Mouse (Mus musculus) midbrain, embryonic 16.5 days (tissue): Measurements from ENCODE around the gene Mdm2. TPM values are rescaled to one million over a fixed set of nuclear protein-coding genes. Genes with fewer than 3 reads are reported as not detected.
A peak's percentile ranks its signal among the peaks of the same experiment; 100 is the strongest.

Source experiments
- ATAC-seq: fragments of 200-750 bp; cut with Nextera tagmentation; 2 replicates; pipeline ENCODE4 v1.8.0; 2017; ENCODE audit warnings: moderate TSS enrichment
- H3K27ac ChIP-seq: fragments of 300-500 bp; sonication (generic); 2 replicates; pipeline ENCODE4 v1.5.1; 2014; ENCODE audit warnings: mild to moderate bottlenecking, low read length, mixed read lengths
- H3K27me3 ChIP-seq: fragments of 300-500 bp; sonication (generic); 2 replicates; pipeline ENCODE4 v1.6.1; 2014; ENCODE audit warnings: low read depth, low read length, mixed read lengths; ENCODE audit not compliant: control insufficient read depth, insufficient read depth
- H3K36me3 ChIP-seq: fragments of 300-500 bp; sonication (generic); 2 replicates; pipeline ENCODE4 v1.6.1; 2014; ENCODE audit warnings: mild to moderate bottlenecking, low read length, moderate library complexity, mixed read lengths; ENCODE audit not compliant: control insufficient read depth, insufficient read depth
- H3K4me1 ChIP-seq: fragments of 300-500 bp; sonication (generic); 2 replicates; pipeline ENCODE4 v1.6.1; 2014; ENCODE audit warnings: mild to moderate bottlenecking, low read length, mixed read lengths; ENCODE audit not compliant: control insufficient read depth, insufficient read depth
- H3K4me2 ChIP-seq: fragments of 300-500 bp; sonication (generic); 2 replicates; pipeline ENCODE4 v1.6.1; 2014; ENCODE audit warnings: mild to moderate bottlenecking, low read length, mixed read lengths
- H3K4me3 ChIP-seq: fragments of 300-500 bp; sonication (generic); 2 replicates; pipeline ENCODE4 v1.5.1; 2014; ENCODE audit warnings: low read depth, mild to moderate bottlenecking, low read length, moderate library complexity, mixed read lengths
- H3K9ac ChIP-seq: fragments of 300-500 bp; sonication (generic); 2 replicates; pipeline ENCODE4 v1.6.1; 2014; ENCODE audit warnings: low read depth, low read length, mixed read lengths
- H3K9me3 ChIP-seq: fragments of 300-500 bp; sonication (generic); replicated peaks from 2 replicates; pipeline ENCODE4 v1.6.1; 2014; ENCODE audit warnings: mild to moderate bottlenecking, low read length, mixed read lengths; ENCODE audit not compliant: control insufficient read depth, poor library complexity, severe bottlenecking
- WGBS: fragments of 180-500 bp; shearing (Covaris S2); extraction: QIAGEN DNeasy Blood & Tissue Kit; methylation state at CpG from one replicate; pipeline ENCODE4 v1.1.7; 2014; 5-methylcytosine and 5-hydroxymethylcytosine counted together
- polyA plus RNA-seq: library from polyadenylated mRNA; unstranded; fragments of >200 nt; fragmentation: Nextera tagmentation; extraction: Ambion mirVana; gene quantifications from 2 replicates; pipeline ENCODE4 v1.2.1, GENCODE M21; 2015

Gene Mdm2
- polyA plus RNA-seq, 1 experiment from 2014 or later, result 53.1 TPM

GRCm38 (mm10) chr10:117666361-117666760, 44.2 kb downstream of the Mdm2 start:
- Histone ChIP-seq H3K27ac (no peak overlapping the region), H3K9me3 (no peaks in the 10 kb centered on the region), H3K4me2 (no peak overlapping the region), H3K36me3 (no peaks in the 10 kb centered on the region), H3K4me1 (no peaks in the 10 kb centered on the region), H3K27me3 (no peaks in the 10 kb centered on the region), H3K9ac (no peak overlapping the region), H3K4me3 (no peak overlapping the region)
- 84% methylated on average over 3 of the region's 3 CpGs for WGBS
- no peak for ATAC-seq

GRCm38 (mm10) chr10:117665376-117666275, 44.9 kb downstream of the Mdm2 start:
- Histone ChIP-seq H3K4me1 (no peaks in the 10 kb centered on the region), H3K4me3 (no peak overlapping the region), H3K9ac (no peak overlapping the region), H3K9me3 (no peaks in the 10 kb centered on the region), H3K27ac (no peak overlapping the region), H3K27me3 (no peaks in the 10 kb centered on the region), H3K4me2 (no peak overlapping the region), H3K36me3 (no peaks in the 10 kb centered on the region)
- ATAC-seq, result no peak
- WGBS, result 65% methylated on average over 9 of the region's 9 CpGs

GRCm38 (mm10) chr10:117664926-117665209, 45.7 kb downstream of the Mdm2 start:
- H3K9me3 ChIP-seq, result no peaks in the 10 kb centered on the region
- no peak overlapping the region for H3K27ac ChIP-seq
- no peak overlapping the region for H3K4me2 ChIP-seq
- ATAC-seq, result no peak
- H3K9ac ChIP-seq, result no peak overlapping the region
- H3K36me3 ChIP-seq, result no peaks in the 10 kb centered on the region
- H3K27me3 ChIP-seq, result no peaks in the 10 kb centered on the region
- H3K4me3 ChIP-seq, result no peak overlapping the region
- H3K4me1 ChIP-seq, result no peaks in the 10 kb centered on the region

DNA sequence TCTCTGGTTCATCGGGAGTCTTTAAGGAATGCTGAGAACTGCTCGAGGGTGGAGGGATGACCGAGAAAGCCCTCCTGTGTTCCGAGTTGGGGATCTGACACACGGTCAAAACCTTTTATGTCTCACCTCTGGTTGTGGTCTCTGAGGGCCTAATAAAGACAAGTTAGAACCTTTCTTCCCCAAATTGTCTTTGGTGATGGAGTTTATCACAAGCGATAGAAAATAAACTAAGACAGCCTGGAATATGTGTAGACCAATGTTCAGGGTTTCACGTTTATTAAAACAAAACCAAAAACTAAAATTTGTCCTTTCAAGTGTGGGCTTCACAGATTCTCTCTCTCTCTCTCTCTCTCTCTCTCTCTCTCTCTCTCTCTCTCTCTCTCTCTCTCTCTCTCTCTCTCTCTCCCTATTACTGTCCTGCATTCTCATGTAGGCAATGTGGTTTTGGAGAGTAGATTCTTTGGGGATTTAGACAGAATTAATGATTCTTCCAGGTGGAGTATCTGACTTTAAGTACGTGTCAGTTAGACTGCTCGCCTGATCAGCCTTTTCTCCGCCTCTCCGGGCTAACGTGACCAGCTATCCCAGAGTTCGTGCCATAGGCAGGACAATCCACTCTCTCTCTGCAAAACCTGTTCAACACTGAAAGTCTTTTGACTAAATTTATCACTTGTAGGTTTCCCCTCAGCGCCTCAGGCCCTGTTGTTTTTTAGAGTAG, 46.2 kb downstream of the Mdm2 start:
- H3K27me3 ChIP-seq, result no peaks in the 10 kb centered on the region
- no peak overlapping the region for H3K4me3 ChIP-seq
- no peak overlapping the region for H3K27ac ChIP-seq
- no peaks in the 10 kb centered on the region for H3K36me3 ChIP-seq
- H3K9ac ChIP-seq, result no peak overlapping the region
- H3K4me2 ChIP-seq, result peak overlapping the region; percentile 8; the same call in 1 of the 2 replicates
- H3K4me1 ChIP-seq, result no peaks in the 10 kb centered on the region
- WGBS, result 57% methylated on average over 14 of the region's 14 CpGs
- H3K9me3 ChIP-seq, result no peaks in the 10 kb centered on the region
- no peak for ATAC-seq

- H3K4me3 ChIP-seq, result no peak overlapping the region
- 22% methylated on average over 9 of the region's 9 CpGs for WGBS
- peak overlapping the region; percentile 8; the same call in 1 of the 2 replicates for H3K4me2 ChIP-seq
- no peak overlapping the region for H3K27ac ChIP-seq
- 0 out of 2 replicates have a peak, but pooled peaks have one; percentile 28 for ATAC-seq
- H3K9ac ChIP-seq, result no peak overlapping the region
- no peaks in the 10 kb centered on the region for H3K36me3 ChIP-seq
- no peaks in the 10 kb centered on the region for H3K4me1 ChIP-seq
- no peaks in the 10 kb centered on the region for H3K27me3 ChIP-seq
- no peaks in the 10 kb centered on the region for H3K9me3 ChIP-seq
Observed at GRCm38 (mm10) chr10:117663865-117664200, 46.7 kb downstream of the Mdm2 start.

DNA sequence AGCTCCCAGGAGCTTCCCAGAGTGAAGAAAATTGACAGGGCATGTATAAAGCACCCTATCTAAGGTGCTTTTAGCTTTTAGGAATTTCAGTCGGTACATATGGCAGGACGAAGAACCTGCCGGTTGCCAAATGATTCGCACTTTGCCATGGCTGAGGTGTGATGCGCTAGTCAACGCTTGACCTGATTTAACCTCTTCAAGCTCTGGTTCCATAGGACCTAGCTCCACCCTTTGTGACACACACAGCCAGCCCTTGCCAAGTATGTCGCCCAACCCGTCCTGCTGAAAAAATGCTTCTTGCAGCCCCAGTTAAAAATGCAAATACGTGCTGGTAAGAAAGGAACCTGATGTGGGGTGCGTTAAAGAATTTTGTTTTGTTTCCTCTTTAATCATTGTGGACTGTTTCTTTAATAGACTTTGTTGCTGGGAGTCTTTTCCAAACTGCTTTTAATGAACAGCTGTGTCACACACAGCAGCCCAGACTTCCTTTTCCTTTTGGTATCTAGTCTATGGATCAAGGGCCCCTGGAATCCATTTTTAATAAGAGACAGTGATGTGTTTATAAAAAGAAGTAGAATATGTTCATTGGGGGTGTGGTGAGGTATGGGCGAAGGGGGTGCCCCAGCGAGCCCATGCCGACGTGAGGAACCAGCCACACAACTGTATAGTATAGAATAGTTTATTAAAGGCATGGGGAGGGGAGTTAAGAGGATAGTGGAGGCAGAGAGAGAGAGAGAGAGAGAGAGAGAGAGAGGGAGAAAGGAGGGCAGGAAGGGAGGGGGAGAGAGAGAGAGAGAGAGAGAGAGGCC, 47.3 kb downstream of the Mdm2 start:
- no peaks in the 10 kb centered on the region for H3K27me3 ChIP-seq
- no peaks in the 10 kb centered on the region for H3K4me1 ChIP-seq
- no peak overlapping the region for H3K4me3 ChIP-seq
- no peak overlapping the region for H3K27ac ChIP-seq
- H3K4me2 ChIP-seq, result no peak overlapping the region
- H3K9me3 ChIP-seq, result no peaks in the 10 kb centered on the region
- no peaks in the 10 kb centered on the region for H3K36me3 ChIP-seq
- 83% methylated on average over 14 of the region's 14 CpGs for WGBS
- H3K9ac ChIP-seq, result no peak overlapping the region
- no peak for ATAC-seq

DNA sequence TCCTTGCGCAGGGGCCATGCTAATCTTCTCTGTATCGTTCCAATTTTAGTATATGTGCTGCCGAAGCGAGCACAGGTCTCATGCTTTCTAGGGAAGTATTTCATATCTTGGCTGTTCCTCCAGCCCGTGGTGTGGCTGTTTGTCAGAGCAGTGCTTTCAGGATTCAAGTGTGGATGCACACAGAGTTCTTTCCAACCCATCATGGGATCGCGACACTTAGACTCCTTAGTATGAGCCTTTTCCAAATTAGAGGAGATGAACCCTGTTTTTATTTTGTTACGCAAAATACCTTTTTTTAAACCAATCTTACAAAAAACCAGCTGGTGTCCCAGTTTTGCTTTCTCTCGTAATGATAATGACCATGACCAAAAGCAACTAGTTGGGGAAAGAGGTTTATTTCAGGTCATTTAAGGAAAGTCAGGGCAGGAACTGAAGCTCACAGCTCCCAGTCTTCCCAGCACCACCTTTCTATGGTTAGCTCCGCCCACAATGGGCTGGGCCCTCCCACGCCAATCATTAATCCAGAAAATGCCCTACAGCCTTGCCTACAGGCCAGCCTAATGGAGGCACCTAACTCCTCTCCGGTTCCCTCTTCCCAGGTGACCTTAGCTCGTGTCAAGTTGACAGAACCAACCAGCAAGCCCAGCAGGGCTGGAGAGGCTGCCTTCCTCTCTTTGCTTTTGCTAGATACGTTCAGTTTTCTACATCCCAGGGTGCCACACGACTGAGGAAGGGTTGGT, 48.1 kb downstream of the Mdm2 start:
- ATAC-seq, result no peak
- H3K4me2 ChIP-seq, result no peak overlapping the region
- no peaks in the 10 kb centered on the region for H3K9me3 ChIP-seq
- H3K27ac ChIP-seq, result no peak overlapping the region
- no peak overlapping the region for H3K4me3 ChIP-seq
- H3K36me3 ChIP-seq, result no peaks in the 10 kb centered on the region
- no peaks in the 10 kb centered on the region for H3K27me3 ChIP-seq
- H3K4me1 ChIP-seq, result no peaks in the 10 kb centered on the region
- WGBS, result 82% methylated on average over 15 of the region's 15 CpGs
- no peak overlapping the region for H3K9ac ChIP-seq

DNA sequence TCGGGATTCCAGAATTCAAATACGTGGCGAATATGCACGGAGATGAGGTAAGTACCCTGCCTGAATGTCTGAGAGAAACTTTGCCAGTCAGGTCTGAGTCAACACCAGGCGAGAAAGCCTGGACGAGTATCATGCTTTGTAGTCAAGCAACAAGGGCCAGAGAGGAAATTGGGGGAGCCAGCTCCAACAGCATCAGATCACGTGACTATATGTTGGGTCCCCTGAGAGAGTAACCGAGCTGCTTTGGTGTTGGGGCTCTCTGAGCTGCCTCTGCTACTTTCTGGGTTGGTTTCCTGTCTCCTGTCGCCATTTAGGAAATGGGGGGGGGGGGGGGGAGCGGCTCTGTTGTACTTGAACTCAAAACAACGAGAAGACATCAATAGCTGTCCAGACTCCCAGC, 50.7 kb downstream of the Mdm2 start:
- 68% methylated on average over 10 of the region's 11 CpGs for WGBS
- Histone ChIP-seq H3K27me3 (no peaks in the 10 kb centered on the region), H3K9ac (no peak overlapping the region), H3K9me3 (no peaks in the 10 kb centered on the region), H3K4me1 (no peaks in the 10 kb centered on the region), H3K36me3 (no peaks in the 10 kb centered on the region), H3K4me2 (no peak overlapping the region), H3K27ac (no peak overlapping the region), H3K4me3 (no peak overlapping the region)
- no peak for ATAC-seq
